14 mouse cellular contexts compared by ENCODE assay signal in genomic region chr4:55003128-55003527, GRCm38 (mm10). TPM values are rescaled to one million over a fixed set of nuclear protein-coding genes. Genes with fewer than 3 reads are reported as not detected.
DNase-seq lines count a peak whose midpoint lies in the region; ATAC-seq and TF ChIP-seq lines count a peak whose summit lies in the region.
"Had no signal": no experiment of that assay in that cellular context is flagged by ENCODE, and none has a peak within 500 bp of the region (broad histone marks: within the 10 kb centered on the region; RNA-seq: fewer than 3 reads in every experiment).

No protein-coding gene starts in this region.

- no peaks in the 10 kb centered on the region for H3K9me3 ChIP-seq in hindbrain, embryonic 14.5 days (ENCODE audit: control insufficient read depth, low read length)
- no peaks in the 10 kb centered on the region for H3K9me3 ChIP-seq in hindbrain, postnatal 0 days (ENCODE audit: low read length)
- no peaks in the 10 kb centered on the region for H3K9me3 ChIP-seq in embryonic facial prominence, embryonic 10.5 days
- no peaks in the 10 kb centered on the region for H3K9me3 ChIP-seq in liver, embryonic 11.5 days (ENCODE audit: control insufficient read depth, low read length)
- H3K9me3 ChIP-seq: embryonic facial prominence, embryonic 13.5 days; hindbrain, embryonic 12.5 days had no signal

- 82% methylated on average over 6 of the region's 6 CpGs for WGBS in hindbrain, embryonic 14.5 days
- 76% methylated on average over 6 of the region's 6 CpGs for WGBS in hindbrain, postnatal 0 days
- WGBS in embryonic facial prominence, embryonic 10.5 days = 75% methylated on average over 6 of the region's 6 CpGs
- 60% methylated on average over 6 of the region's 6 CpGs for WGBS in liver, embryonic 11.5 days

- no peak overlapping the region for H3K9ac ChIP-seq in hindbrain, embryonic 14.5 days
- H3K9ac ChIP-seq in hindbrain, postnatal 0 days (replicated peaks; ENCODE audit: low read length) = no peak overlapping the region
- no peak overlapping the region for H3K9ac ChIP-seq in liver, embryonic 11.5 days (ENCODE audit: low read depth, low read length)
- H3K9ac ChIP-seq: embryonic facial prominence, embryonic 13.5 days; hindbrain, embryonic 12.5 days; liver, postnatal 0 days had no signal

- peaks cover 25% of the 10 kb centered on the region for H3K4me1 ChIP-seq in hindbrain, embryonic 14.5 days (replicated peaks; ENCODE audit: control insufficient read depth, insufficient read depth, low read length)
- H3K4me1 ChIP-seq in hindbrain, postnatal 0 days (ENCODE audit: insufficient read depth, low read length) = peaks cover 20% of the 10 kb centered on the region
- H3K4me1 ChIP-seq in embryonic facial prominence, embryonic 10.5 days = peaks cover 39% of the 10 kb centered on the region
- peaks cover 4% of the 10 kb centered on the region for H3K4me1 ChIP-seq in liver, embryonic 11.5 days (replicated peaks; ENCODE audit: control insufficient read depth, insufficient read depth, low read length)

- DNase-seq in gastrocnemius, adult 18-20 months (ENCODE audit: low spot score) = peak; percentile 15
- DNase-seq in gastrocnemius, postnatal 25 days = no peak
- DNase-seq in hindbrain, embryonic 14.5 days (ENCODE audit: low spot score) = no peak
- no peak for DNase-seq in hindbrain, postnatal 0 days (ENCODE audit: low spot score)
- no peak for DNase-seq in embryonic facial prominence, embryonic 10.5 days (ENCODE audit: low spot score)
- DNase-seq in kidney, postnatal 14 days = peak; percentile 58
- no peak for DNase-seq in liver, embryonic 11.5 days (ENCODE audit: low spot score)
- no peak for DNase-seq in urinary bladder, adult 2 months (ENCODE audit: low spot score)
- DNase-seq: cerebellum, adult 9-11 months; liver, postnatal 0 days; spleen, adult 18-20 months had no signal

- H3K4me2 ChIP-seq in hindbrain, embryonic 14.5 days (replicated peaks) = no peak overlapping the region
- no peak overlapping the region for H3K4me2 ChIP-seq in hindbrain, postnatal 0 days (ENCODE audit: low read depth, low read length)
- H3K4me2 ChIP-seq in liver, embryonic 11.5 days = no peak overlapping the region
- H3K4me2 ChIP-seq: embryonic facial prominence, embryonic 13.5 days; hindbrain, embryonic 12.5 days had no signal

- no peaks in the 10 kb centered on the region for H3K27me3 ChIP-seq in hindbrain, embryonic 14.5 days (ENCODE audit: control insufficient read depth, insufficient read depth, low read length)
- no peaks in the 10 kb centered on the region for H3K27me3 ChIP-seq in hindbrain, postnatal 0 days (ENCODE audit: insufficient read depth, low read length)
- H3K27me3 ChIP-seq in embryonic facial prominence, embryonic 10.5 days (replicated peaks; ENCODE audit: low read depth, poor library complexity, severe bottlenecking) = no peaks in the 10 kb centered on the region
- no peaks in the 10 kb centered on the region for H3K27me3 ChIP-seq in liver, embryonic 11.5 days (replicated peaks; ENCODE audit: control insufficient read depth, insufficient read depth, low read length)
- H3K27me3 ChIP-seq: embryonic facial prominence, embryonic 13.5 days; hindbrain, embryonic 12.5 days had no signal

- no peak for ATAC-seq in hindbrain, embryonic 14.5 days (ENCODE audit: low FRiP score)
- no peak for ATAC-seq in hindbrain, postnatal 0 days
- ATAC-seq in liver, embryonic 11.5 days (replicated peaks; ENCODE audit: low FRiP score) = no peak; the same call in 1 of the 2 replicates
- ATAC-seq: liver, postnatal 0 days had no signal

- TF ChIP-seq CTCF in hindbrain, postnatal 0 days (IDR thresholded peaks at IDR 0.05; ENCODE audit: low read depth) = no peak

- H3K27ac ChIP-seq in hindbrain, embryonic 14.5 days = 0 out of 2 replicates have a peak overlapping the region, but pooled peaks have one; percentile 94
- no peak overlapping the region for H3K27ac ChIP-seq in hindbrain, postnatal 0 days
- peak overlapping the region; percentile 24; the same call in 1 of the 2 replicates for H3K27ac ChIP-seq in embryonic facial prominence, embryonic 10.5 days (replicated peaks)
- no peak overlapping the region for H3K27ac ChIP-seq in liver, embryonic 11.5 days (ENCODE audit: low read depth, low read length)
- H3K27ac ChIP-seq: embryonic facial prominence, embryonic 13.5 days had no signal

- no peak overlapping the region for H3K4me3 ChIP-seq in hindbrain, embryonic 14.5 days (replicated peaks; ENCODE audit: low read length)
- no peak overlapping the region for H3K4me3 ChIP-seq in hindbrain, postnatal 0 days (ENCODE audit: low read length)
- no peak overlapping the region for H3K4me3 ChIP-seq in embryonic facial prominence, embryonic 10.5 days
- no peak overlapping the region for H3K4me3 ChIP-seq in liver, embryonic 11.5 days (ENCODE audit: low read depth, low read length)
- H3K4me3 ChIP-seq: embryonic facial prominence, embryonic 13.5 days; hindbrain, embryonic 12.5 days had no signal

- peaks cover 17% of the 10 kb centered on the region for H3K36me3 ChIP-seq in hindbrain, embryonic 14.5 days (replicated peaks; ENCODE audit: control insufficient read depth, insufficient read depth)
- peaks cover under 1% of the 10 kb centered on the region; the same call in 1 of the 2 replicates for H3K36me3 ChIP-seq in hindbrain, postnatal 0 days (ENCODE audit: insufficient read depth, low read length)
- peaks cover 81% of the 10 kb centered on the region for H3K36me3 ChIP-seq in embryonic facial prominence, embryonic 10.5 days (replicated peaks)
- no peaks in the 10 kb centered on the region; the same call in 1 of the 2 replicates for H3K36me3 ChIP-seq in liver, embryonic 11.5 days (ENCODE audit: control insufficient read depth, insufficient read depth, low read length)

RNA-seq across cellular contexts. Expression of gene Zfp462, which starts 58.3 kb away (rescaled TPM):
- total RNA-seq in gastrocnemius, adult 18-20 months (2021) = 10 to 100 TPM; 20.8 to 24.5 TPM
- 10 to 100 TPM; 10.7 to 17.6 TPM for total RNA-seq in gastrocnemius, postnatal 25 days (2021)
- polyA plus RNA-seq in hindbrain, embryonic 14.5 days (2014; fragmentation: Nextera tagmentation; extraction: Ambion mirVana) = 12.9 and 13.8 TPM in 2 replicates
- 39.4 and 76.7 TPM in 2 replicates for total RNA-seq in hindbrain, postnatal 0 days (2014; rRNA removed)
- 5.5 and 6.5 TPM in 2 replicates for polyA plus RNA-seq in hindbrain, postnatal 0 days (2015; fragmentation: Nextera tagmentation; extraction: Ambion mirVana)
- polyA plus RNA-seq in embryonic facial prominence, embryonic 10.5 days (2016; fragmentation: Nextera tagmentation; extraction: Ambion mirVana) = 14.8 TPM in 2 replicates
- polyA plus RNA-seq in liver, embryonic 11.5 days (2014; fragmentation: Nextera tagmentation; extraction: Ambion mirVana) = 2.0 and 2.2 TPM in 2 replicates
- 7.8 and 7.9 TPM in 2 replicates for polyA plus RNA-seq in urinary bladder, adult 2 months (2012; rRNA removed)
- total RNA-seq: MEL had no signal

Comparison
In these comparisons a context has a peak if more than half of its experiments do, and no peak if none do; other contexts are left out.
1. DNase-seq: peak in gastrocnemius, adult 18-20 months (single experiment) and kidney, postnatal 14 days (single experiment); none in gastrocnemius, postnatal 25 days (single experiment), hindbrain, embryonic 14.5 days (single experiment), hindbrain, postnatal 0 days (single experiment), embryonic facial prominence, embryonic 10.5 days (single experiment), liver, embryonic 11.5 days (single experiment) and urinary bladder, adult 2 months (single experiment).
2. H3K27ac ChIP-seq: peak in hindbrain, embryonic 14.5 days (single experiment) and embryonic facial prominence, embryonic 10.5 days (single experiment); none in hindbrain, postnatal 0 days (single experiment) and liver, embryonic 11.5 days (single experiment).